Mouse (Mus musculus) kidney, adult 2 months (tissue): ENCODE data around the gene Sema4a.

ENCODE experiments used
- CTCF ChIP-seq: fragments of 200-500 bp; conservative IDR thresholded peaks from 2 replicates; pipeline ENCODE4 v1.5.1; 2011; ENCODE audit warnings: low read depth, mild to moderate bottlenecking, control low read depth, low read length, moderate library complexity, mixed read lengths; ENCODE audit not compliant: insufficient read depth, insufficient read length
- POLR2A ChIP-seq: fragments of 200-500 bp; IDR thresholded peaks from one replicate; pipeline ENCODE4 v1.6.1; 2011; ENCODE audit warnings: low read depth, low read length, control low read depth

GRCm38 (mm10) chr3:88407090-88407489, 53.9 kb downstream of the Sema4a start:
- TF ChIP-seq CTCF (peak; percentile 96), POLR2A (no peak)
